Mouse (Mus musculus) embryonic stem cell, embryonic (primary cell): Measurements from ENCODE around the gene Celf5.

Experiments used
- CTCF ChIA-PET, 4 experiments: fragments of 300-600 bp in 2 of 4; fragments of 350-600 bp in 2 of 4; sonication (Branson Sonifier 250); formaldehyde crosslinking; loops; one replicate each; lab custom pipeline; 2022; ENCODE audit warnings: inconsistent platforms in 2 of 4; lab: Charles Lee
- POLR2A ChIA-PET, 4 experiments: fragments of 300-600 bp in 2 of 4; fragments of 350-600 bp in 2 of 4; sonication (Branson Sonifier 250); formaldehyde crosslinking; loops; one replicate each; lab custom pipeline; 2022; ENCODE audit warnings: antibody characterized with exemption in 4 of 4, inconsistent platforms in 1 of 4; lab: Charles Lee

Gene Celf5

DNA sequence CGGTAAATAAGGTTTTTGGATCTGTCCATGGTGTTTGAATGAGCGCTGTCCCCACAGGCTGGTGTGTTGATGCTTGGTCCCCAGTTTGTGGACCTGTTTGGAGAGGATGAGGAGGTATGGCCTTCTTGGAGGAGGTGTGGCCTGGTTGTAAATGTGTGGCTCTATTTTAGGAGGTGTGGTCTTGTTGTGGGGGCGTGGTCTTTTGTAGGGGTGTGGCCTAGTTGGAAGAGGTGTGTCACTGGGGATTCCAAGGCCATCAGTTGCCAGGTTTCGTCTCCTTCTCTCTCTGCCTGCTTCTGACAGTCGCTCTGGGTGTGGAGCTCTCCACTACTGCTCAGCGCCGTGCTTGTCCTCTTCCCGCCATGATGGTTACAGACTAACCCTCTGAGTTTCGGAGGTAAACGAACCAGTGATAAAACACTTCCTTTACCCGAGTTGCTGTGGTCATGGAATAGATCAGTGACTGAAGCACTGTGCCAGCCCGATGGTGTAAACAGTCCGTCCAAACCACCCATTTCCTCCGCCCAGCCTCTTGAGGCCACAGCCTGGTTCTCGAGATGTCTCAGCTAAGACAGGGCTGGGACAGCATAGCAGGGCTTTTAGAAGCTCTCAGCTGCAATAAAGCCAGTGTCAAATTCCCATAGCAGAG is 22.6 kb upstream of the Celf5 start:
- CTCF ChIA-PET = interaction anchor here in 2 of 4 experiments (0.7 to 6.2 kb wide), 3 partner anchors 21 to 55 kb away, joined by 3 to 63 read pairs (median 4); no protein-coding TSS in a partner anchor
- POLR2A ChIA-PET = interaction anchor here in 2 of 4 experiments (0.6 to 4.3 kb wide), 12 partner anchors 9 to 1337 kb away, joined by 3 to 60 read pairs (median 4); partner anchors contain the start of genes Ncln (in 2 of the 2) and Cactin (in 1 of the 2)

DNA sequence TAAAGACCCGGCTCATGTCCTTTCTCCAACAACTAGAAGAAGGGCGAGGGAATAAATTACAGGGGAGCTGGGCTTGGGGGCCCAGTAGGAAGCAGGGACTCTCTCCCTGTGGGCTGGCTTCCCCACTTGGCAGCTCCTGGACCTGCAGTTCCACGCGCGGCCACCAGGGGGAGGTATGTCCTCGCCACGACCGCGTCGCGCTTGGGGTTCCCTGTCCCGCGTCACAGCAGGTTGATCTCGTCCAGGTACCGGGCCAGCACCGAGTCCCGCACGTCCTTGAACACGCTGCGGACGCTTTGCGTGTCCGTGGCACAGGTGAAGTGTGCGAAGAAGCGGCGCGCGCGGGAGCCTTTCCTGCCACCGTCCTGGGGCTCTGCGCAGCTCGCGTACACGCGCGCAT is 20.1 kb upstream of the Celf5 start:
- ChIA-PET CTCF (interaction anchor here (0.5 to 3.1 kb wide), 89 partner anchors 9 to 826 kb away, joined by 3 to 46 read pairs (median 4); partner anchors contain the start of genes Celf5 (in 2 of the 4), Gna15 (in 2 of the 4), Pip5k1c (in 2 of the 4) and Hmg20b (in 1 of the 4)), POLR2A (interaction anchor here in 3 of 4 experiments (0.6 to 2.6 kb wide), 26 partner anchors 8 to 397 kb away, joined by 3 to 19 read pairs (median 4); partner anchors contain the start of genes Pip5k1c (in 2 of the 3), Gna15 (in 1 of the 3) and Map2k2 (in 1 of the 3))

DNA sequence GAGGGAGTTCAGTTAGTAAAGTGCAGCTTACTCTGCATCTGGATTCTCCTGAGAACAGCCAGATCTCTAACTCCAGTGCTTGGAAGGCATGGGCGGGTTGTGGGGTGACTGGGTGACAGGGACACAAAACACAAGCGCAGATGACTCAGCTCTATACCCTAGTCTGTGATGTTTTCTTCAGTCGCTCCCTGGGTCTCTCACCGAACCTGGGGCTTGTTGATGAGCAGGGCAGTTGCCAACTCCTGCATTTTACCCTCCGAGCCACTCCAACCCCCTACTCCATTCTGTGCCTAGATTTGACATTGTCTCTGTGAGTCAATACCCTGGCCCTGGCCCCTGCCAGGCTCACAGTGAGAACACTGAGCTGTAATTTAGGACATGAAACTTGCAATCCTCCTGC is 19.4 kb upstream of the Celf5 start:
- POLR2A ChIA-PET = interaction anchor here in 2 of 4 experiments (0.6 to 2.6 kb wide), 16 partner anchors 14 to 321 kb away, joined by 3 to 19 read pairs (median 4); partner anchors contain the start of genes Pip5k1c (in 2 of the 2), Gna15 (in 1 of the 2) and Tjp3 (in 1 of the 2)
- CTCF ChIA-PET = interaction anchor here in 3 of 4 experiments (0.6 to 3.1 kb wide), 31 partner anchors 8 to 695 kb away, joined by 3 to 46 read pairs (median 6); partner anchors contain the start of gene Celf5 (in 1 of the 3)

DNA sequence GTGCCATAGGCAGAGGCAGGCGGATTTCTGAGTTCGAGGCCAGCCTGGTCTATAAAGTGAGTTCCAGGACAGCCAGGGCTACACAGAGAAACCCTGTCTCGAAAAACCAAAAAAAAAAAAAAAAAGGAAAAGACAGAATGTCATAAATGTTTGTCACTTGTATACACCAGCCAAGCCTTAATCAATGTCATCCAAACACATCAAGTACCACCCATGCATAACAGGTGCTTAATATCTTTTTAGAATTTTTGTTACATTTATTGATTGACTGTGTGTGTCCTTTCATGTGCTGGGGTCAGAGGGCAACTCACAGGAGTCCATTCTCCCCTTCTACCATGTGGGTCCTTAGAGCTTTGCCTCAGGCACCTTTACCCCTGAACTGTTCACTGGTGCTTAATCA is 17.5 kb upstream of the Celf5 start, which contains the start of gene S1pr4:
TSS of gene S1pr4 (minus strand) at position 101 of the 400 bp plus-strand sequence.
- ChIA-PET CTCF (interaction anchor here in 1 of 4 experiments (1.5 kb wide), 1 partner anchor 52 kb away, joined by 6 read pairs; no protein-coding TSS in a partner anchor), POLR2A (interaction anchor here in 2 of 4 experiments (0.8 to 3.0 kb wide), 5 partner anchors 8 to 36 kb away, joined by 3 to 16 read pairs (median 4); partner anchors contain the start of genes Celf5 (in 1 of the 2) and Gna15 (in 1 of the 2))

DNA sequence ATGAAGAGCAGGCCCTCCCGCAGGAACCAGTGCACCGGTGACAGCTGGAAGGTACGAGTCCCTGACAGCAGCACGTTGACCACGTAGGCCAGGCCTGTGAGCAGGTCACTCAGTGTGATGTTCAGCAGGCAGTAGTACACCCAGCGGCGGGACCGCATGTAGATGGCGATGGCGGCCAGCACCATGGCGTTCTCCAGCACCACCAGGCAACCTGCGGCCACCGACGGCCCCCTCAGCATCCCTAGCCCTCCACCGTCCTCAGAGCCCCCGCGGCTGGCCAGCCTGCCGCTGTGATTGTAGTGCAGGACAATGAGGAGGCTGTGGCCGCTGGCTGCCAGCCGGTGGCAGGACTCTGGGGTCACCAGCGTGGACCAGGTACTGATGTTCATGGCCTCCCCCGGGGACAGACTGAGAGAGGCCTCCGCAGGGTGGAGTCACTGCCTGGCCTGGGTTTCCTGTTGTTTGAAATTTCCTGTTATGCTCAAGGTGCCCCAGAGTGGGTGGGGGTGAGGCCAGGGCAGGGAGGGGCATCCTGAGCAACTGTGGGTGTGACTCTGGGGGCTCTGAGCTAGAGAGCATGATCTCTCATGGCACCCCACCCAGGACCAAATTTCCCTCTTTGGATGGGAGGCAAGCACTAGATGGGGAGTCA is 16.9 kb upstream of the Celf5 start:
- CTCF ChIA-PET = interaction anchor here in 1 of 4 experiments (1.2 to 1.7 kb wide), 3 partner anchors 8 to 52 kb away, joined by 6 to 8 read pairs (median 6); no protein-coding TSS in a partner anchor
- POLR2A ChIA-PET = interaction anchor here in 2 of 4 experiments (1.0 to 3.0 kb wide), 2 partner anchors 8 to 9 kb away, joined by 5 to 16 read pairs; no protein-coding TSS in a partner anchor

GRCm38 (mm10) chr10:81498316-81499249 is 16.1 kb upstream of the Celf5 start:
- CTCF ChIA-PET = interaction anchor here in 2 of 4 experiments (0.5 to 1.7 kb wide), 4 partner anchors 9 to 104 kb away, joined by 3 to 8 read pairs (median 5); no protein-coding TSS in a partner anchor
- POLR2A ChIA-PET = interaction anchor here in 2 of 4 experiments (0.6 to 5.5 kb wide), 6 partner anchors 8 to 139 kb away, joined by 3 to 60 read pairs (median 3); no protein-coding TSS in a partner anchor

GRCm38 (mm10) chr10:81497401-81498270 is 15.1 kb upstream of the Celf5 start:
- POLR2A ChIA-PET = interaction anchor here in 2 of 4 experiments (0.6 to 5.5 kb wide), 15 partner anchors 9 to 205 kb away, joined by 3 to 60 read pairs (median 3); partner anchors contain the start of genes Celf5 (in 1 of the 2) and Pip5k1c (in 1 of the 2)
- CTCF ChIA-PET = interaction anchor here in 2 of 4 experiments (0.6 to 2.4 kb wide), 7 partner anchors 13 to 205 kb away, joined by 3 to 10 read pairs (median 4); partner anchors contain the start of genes Celf5 (in 1 of the 2) and Pip5k1c (in 1 of the 2)

DNA sequence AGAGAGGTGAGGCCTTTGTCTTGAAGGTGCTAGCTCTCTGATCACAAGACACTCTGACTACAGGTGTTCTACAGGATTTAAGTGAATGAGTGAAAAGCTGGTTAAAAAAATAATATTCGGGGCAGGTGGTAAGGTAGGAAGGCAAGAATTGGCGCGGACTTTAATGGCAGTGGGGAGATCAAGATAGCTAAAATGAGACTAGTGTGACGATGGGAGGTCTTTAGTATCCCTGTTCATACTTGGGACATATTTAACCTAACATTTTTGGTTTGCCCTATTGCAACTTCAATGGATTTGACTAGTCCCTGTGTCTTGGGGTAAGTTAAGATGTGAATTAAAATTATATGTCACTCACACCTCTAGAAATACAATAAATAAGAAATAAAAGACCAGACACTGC is 14.5 kb upstream of the Celf5 start:
- CTCF ChIA-PET = interaction anchor here in 3 of 4 experiments (0.6 to 2.5 kb wide), 25 partner anchors 11 to 616 kb away, joined by 3 to 13 read pairs (median 3); partner anchors contain the start of genes Celf5 (in 2 of the 3), Gna11 (in 1 of the 3) and Pip5k1c (in 1 of the 3)
- POLR2A ChIA-PET = interaction anchor here in 3 of 4 experiments (0.6 to 5.5 kb wide), 47 partner anchors 9 to 567 kb away, joined by 3 to 60 read pairs (median 4); partner anchors contain the start of genes Pip5k1c (in 2 of the 3), Cactin (in 1 of the 3), Celf5 (in 1 of the 3) and Eef2 (in 1 of the 3)

GRCm38 (mm10) chr10:81496264-81496901 is 13.9 kb upstream of the Celf5 start, which contains the start of gene Ncln:
Gene Ncln, minus strand, starts transcription at chr10:81496392.
- POLR2A ChIA-PET = interaction anchor here (0.5 to 5.5 kb wide), 53 partner anchors 8 to 567 kb away, joined by 3 to 60 read pairs (median 4); partner anchors contain the start of genes Pip5k1c (in 2 of the 4), Cactin (in 1 of the 4), Celf5 (in 1 of the 4) and Eef2 (in 1 of the 4)
- CTCF ChIA-PET = interaction anchor here (0.5 to 2.5 kb wide), 31 partner anchors 8 to 615 kb away, joined by 3 to 13 read pairs (median 3); partner anchors contain the start of genes Celf5 (in 2 of the 4), Gna11 (in 1 of the 4) and Pip5k1c (in 1 of the 4)

DNA sequence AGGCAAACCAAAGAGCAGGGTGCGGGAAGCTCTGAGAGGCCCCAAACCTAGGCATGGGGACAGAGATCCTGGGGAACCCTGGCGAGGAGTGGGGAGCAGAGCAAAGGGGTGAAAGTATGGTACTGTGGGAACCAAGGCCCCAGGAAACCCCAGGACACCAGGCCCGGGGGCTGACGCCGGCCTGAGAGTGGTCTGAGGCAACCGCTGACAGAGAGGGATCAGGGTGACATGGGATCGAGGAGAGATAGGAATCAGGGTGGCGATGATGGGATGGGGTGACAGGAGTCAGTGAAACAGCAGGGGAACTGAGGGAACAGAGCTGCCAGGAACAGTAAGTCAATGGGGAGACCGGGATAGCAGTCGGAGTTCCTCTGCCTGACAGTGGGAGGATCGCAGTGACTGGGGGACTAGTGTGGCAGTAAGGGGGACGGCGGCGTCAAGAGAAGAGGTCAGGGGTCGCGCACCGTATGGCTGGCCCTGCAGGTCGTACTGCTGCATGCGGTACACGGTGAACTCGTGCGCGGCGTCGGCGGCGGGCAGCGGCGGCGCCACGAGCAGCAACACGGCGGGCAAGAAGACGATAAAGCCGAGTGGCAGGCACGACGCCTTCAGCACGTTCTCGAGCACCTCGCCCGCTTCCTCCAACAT is 13.2 kb upstream of the Celf5 start:
- POLR2A ChIA-PET = interaction anchor here (0.5 to 5.5 kb wide), 41 partner anchors 8 to 566 kb away, joined by 3 to 60 read pairs (median 4); partner anchors contain the start of genes Cactin (in 1 of the 4), Eef2 (in 1 of the 4), Gadd45b (in 1 of the 4) and Gna11 (in 1 of the 4)
- CTCF ChIA-PET = interaction anchor here (0.5 to 2.5 kb wide), 24 partner anchors 8 to 470 kb away, joined by 3 to 13 read pairs (median 3); partner anchors contain the start of genes Celf5 (in 2 of the 4), Diras1 (in 1 of the 4), Gna11 (in 1 of the 4) and Pip5k1c (in 1 of the 4)

DNA sequence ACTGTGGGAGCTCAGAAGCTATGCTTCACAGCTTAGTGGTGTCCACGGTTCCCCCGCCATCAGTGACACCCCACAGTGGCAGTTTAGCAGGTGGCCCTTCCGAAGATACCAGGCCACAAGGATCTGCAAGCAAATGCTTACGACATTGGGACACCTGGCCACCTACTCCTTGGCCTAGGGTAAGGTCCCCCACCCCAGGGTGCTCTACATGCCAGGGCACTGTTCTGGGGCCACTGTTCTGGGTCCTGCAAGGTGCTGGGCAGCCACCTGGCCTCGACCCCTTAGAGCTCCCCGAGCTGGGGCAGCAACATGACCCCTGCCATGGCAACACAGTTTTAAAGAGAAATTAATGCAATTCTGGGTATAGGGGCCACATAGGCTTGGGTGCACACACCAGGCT is 12.6 kb upstream of the Celf5 start:
- CTCF ChIA-PET = interaction anchor here in 3 of 4 experiments (0.5 to 2.5 kb wide), 8 partner anchors 10 to 469 kb away, joined by 3 to 8 read pairs (median 3); partner anchors contain the start of gene Diras1 (in 1 of the 3)
- POLR2A ChIA-PET = interaction anchor here in 3 of 4 experiments (0.7 to 5.5 kb wide), 13 partner anchors 9 to 93 kb away, joined by 3 to 60 read pairs (median 9); partner anchors contain the start of genes Celf5 (in 1 of the 3) and Gna11 (in 1 of the 3)

GRCm38 (mm10) chr10:81494260-81495041 is 11.9 kb upstream of the Celf5 start:
- CTCF ChIA-PET = interaction anchor here in 2 of 4 experiments (1.0 to 2.5 kb wide), 7 partner anchors 8 to 276 kb away, joined by 3 to 8 read pairs (median 4); no protein-coding TSS in a partner anchor
- POLR2A ChIA-PET = interaction anchor here in 3 of 4 experiments (0.5 to 5.5 kb wide), 11 partner anchors 8 to 1653 kb away, joined by 3 to 60 read pairs (median 10); partner anchors contain the start of genes Celf5 (in 1 of the 3) and Gna11 (in 1 of the 3)
